Mouse (Mus musculus) hindbrain, embryonic 13.5 days (tissue): ENCODE measurements around the gene Lpo. TPM values are rescaled to one million over a fixed set of nuclear protein-coding genes. Genes with fewer than 3 reads are reported as not detected.

Experiments
- microRNA counts: library from miRNA; unstranded; fragments of <30 nt; microRNA quantifications from one replicate; lab custom pipeline; 2016
- microRNA-seq: library from miRNA; unstranded; fragments of <30 nt; microRNA quantifications from one replicate; pipeline ENCODE4, GENCODE M21; 2016
- polyA plus RNA-seq: library from polyadenylated mRNA; unstranded; fragments of >200 nt; fragmentation: Nextera tagmentation; extraction: Ambion mirVana; gene quantifications from 2 replicates; pipeline ENCODE4 v1.2.1, GENCODE M21; 2015

The Lpo gene
- polyA plus RNA-seq, 1 experiment from 2014 or later = 1.5 TPM

MicroRNA genes within 50 kb of the gene (microRNA counts, 519-probe panel; counts per million panel counts)
- microRNA mmu-miR-142-3p (lab: Ali Mortazavi, UCI) (3,436 counts per million, percentile 43 among the panel's probes with 10 or more counts), microRNA mmu-miR-142-5p (lab: Ali Mortazavi, UCI) (4,299 counts per million, percentile 71 among the panel's probes with 10 or more counts)

Small RNAs within 50 kb of the gene (microRNA-seq; reads per million reads assigned to microRNA genes)
- gene Mir142 = not detected
- not detected for gene Mir142b

Other genes with a start within 250 kb of the Lpo start
- gene Mtmr4, start 236.1 kb downstream of the Lpo start, polyA plus RNA-seq = 60.4 and 60.7 TPM in 2 replicates
- gene Hsf5, start 211.1 kb downstream of the Lpo start, polyA plus RNA-seq = 0.51 and 0.63 TPM in 2 replicates
- 0.71 and 0.75 TPM in 2 replicates for gene Rnf43, start 165.6 kb downstream of the Lpo start, polyA plus RNA-seq
- 143 and 150 TPM in 2 replicates for gene Supt4a, start 90.7 kb downstream of the Lpo start, polyA plus RNA-seq
- gene Tspoap1, start 67.7 kb downstream of the Lpo start, polyA plus RNA-seq = 40.7 and 40.8 TPM in 2 replicates
- 0.65 and 1.00 TPM in 2 replicates for gene Mpo, start 34.7 kb downstream of the Lpo start, polyA plus RNA-seq
- gene Mks1, start 24.9 kb upstream of the Lpo start, polyA plus RNA-seq = 14.7 and 15.3 TPM in 2 replicates
- 0.06 TPM in 1 of 2 replicates, not detected in the other for gene Epx, start 47.2 kb upstream of the Lpo start, polyA plus RNA-seq
- not detected in 2 replicates for gene Olfr462, start 64.0 kb upstream of the Lpo start, polyA plus RNA-seq
- gene Olfr463, start 69.1 kb upstream of the Lpo start, polyA plus RNA-seq = not detected in 2 replicates
- 0.10 and 0.23 TPM in 2 replicates for gene Olfr464, start 92.7 kb upstream of the Lpo start, polyA plus RNA-seq
- 50.6 and 51.1 TPM in 2 replicates for gene Dynll2, start 159.2 kb upstream of the Lpo start, polyA plus RNA-seq
- gene Srsf1, start 219.1 kb upstream of the Lpo start, polyA plus RNA-seq = 282 and 298 TPM in 2 replicates
- gene Vezf1, start 240.0 kb upstream of the Lpo start, polyA plus RNA-seq = 53.9 TPM in 2 replicates